Mouse (Mus musculus) thymus, adult 2 months (tissue): ENCODE results near the gene Slc6a18.

Source experiments
- CTCF ChIP-seq: fragments of 200-500 bp; IDR thresholded peaks from 2 replicates; pipeline ENCODE4 v1.5.1; 2012; ENCODE audit warnings: mild to moderate bottlenecking, control low read depth, low read length, moderate library complexity, borderline replicate concordance; ENCODE audit not compliant: control insufficient read depth, poor library complexity, insufficient read depth; ENCODE audit errors: extremely low read depth
- POLR2A ChIP-seq: fragments of 200-500 bp; IDR thresholded peaks from 2 replicates; pipeline ENCODE4 v1.6.1; 2012; ENCODE audit warnings: mild to moderate bottlenecking, low read length, control low read depth, moderate library complexity; ENCODE audit not compliant: control insufficient read depth, poor library complexity, insufficient read depth; ENCODE audit errors: extremely low read depth

GRCm38 (mm10) chr13:73709491-73709890 lies 31.7 kb upstream of the Slc6a18 start:
- TF ChIP-seq POLR2A (no peak), CTCF (no peak)
